Mouse (Mus musculus): Measurements from ENCODE around the gene Defa37.
"Not testable (repeated sequence)": the region's sequence is repeated elsewhere in the genome, so short reads cannot be mapped to it uniquely, and the experiment has no call there.

Gene Defa37

GRCm38 (mm10) chr8:21565086-21565485 lies at the start of gene Defa37:
Defa37 (plus strand) TSS chr8:21565386.
- DNase-seq (ENCODE audit: extremely low spot score) = not testable (repeated sequence)

GRCm38 (mm10) chr8:21528732-21529131 lies 36.5 kb upstream of the Defa37 start, which contains the start of gene Defa32:
Defa32 (plus strand) TSS chr8:21529032.
- not testable (repeated sequence) for DNase-seq (ENCODE audit: extremely low spot score)

GRCm38 (mm10) chr8:21582706-21583105 lies 17.5 kb downstream of the Defa37 start, which contains the start of gene Defa28:
Defa28 (plus strand) TSS chr8:21583006.
- not testable (repeated sequence) for DNase-seq (ENCODE audit: extremely low spot score)

- not testable (repeated sequence) for DNase-seq (ENCODE audit: extremely low spot score)
Observed at GRCm38 (mm10) chr8:21594408-21594807, 29.2 kb downstream of the Defa37 start, which contains the start of gene Gm7861. Gm7861 (minus strand) TSS chr8:21594508.

Data from embryo, embryonic 9.5 days (tissue).